Mouse (Mus musculus): ENCODE results near the gene Hist1h4a.
A peak's percentile ranks its signal among the peaks of the same experiment; 100 is the strongest.
"Not testable (repeated sequence)": the region's sequence is repeated elsewhere in the genome, so short reads cannot be mapped to it uniquely, and the experiment has no call there.

Gene Hist1h4a

DNA sequence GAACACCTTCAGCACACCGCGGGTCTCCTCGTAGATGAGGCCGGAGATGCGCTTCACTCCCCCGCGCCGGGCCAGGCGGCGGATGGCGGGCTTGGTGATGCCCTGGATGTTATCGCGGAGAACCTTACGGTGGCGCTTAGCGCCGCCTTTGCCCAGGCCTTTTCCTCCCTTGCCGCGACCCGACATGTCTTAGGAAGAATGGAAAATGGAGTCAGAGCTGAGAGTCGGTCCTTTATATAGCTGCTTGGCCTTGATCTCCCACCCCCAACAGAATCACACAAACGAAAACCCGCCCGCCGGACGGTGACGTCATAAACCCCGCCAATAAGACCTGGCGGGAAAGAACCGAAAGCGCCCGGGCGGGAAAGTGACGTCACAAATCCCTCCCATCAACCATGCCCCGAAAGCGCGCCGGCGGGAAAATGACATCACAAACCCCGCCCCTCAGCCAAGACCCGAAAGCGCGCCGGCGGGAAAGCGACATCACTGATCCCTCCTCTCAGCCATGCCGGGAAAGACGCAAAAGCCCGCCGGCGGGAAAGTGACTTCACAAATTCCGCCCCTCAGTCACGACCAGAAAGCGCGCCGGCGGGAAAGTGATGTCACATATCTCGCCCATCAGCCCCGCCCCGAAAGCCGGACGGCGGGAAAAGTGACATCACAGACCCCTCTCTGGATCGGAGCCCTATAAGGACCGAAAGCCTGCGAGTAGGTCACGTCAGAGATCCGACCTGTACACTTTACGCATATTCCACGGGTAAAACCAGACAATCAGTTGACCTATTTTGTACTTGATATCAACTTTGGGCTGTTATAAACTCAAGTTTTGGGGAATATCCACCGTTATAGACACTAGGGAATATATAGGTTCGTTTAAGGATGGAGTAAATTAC lies at the start of gene Hist1h4a:
TSS of gene Hist1h4a (minus strand) at position 259 of the 893 bp plus-strand sequence.
- peak; percentile 99 for DNase-seq

- DNase-seq = no peak
Observed at GRCm38 (mm10) chr13:23806422-23807052, 45.5 kb upstream of the Hist1h4a start, which contains the start of gene Slc17a2. Gene Slc17a2 (plus strand): TSS chr13:23806993.

DNA sequence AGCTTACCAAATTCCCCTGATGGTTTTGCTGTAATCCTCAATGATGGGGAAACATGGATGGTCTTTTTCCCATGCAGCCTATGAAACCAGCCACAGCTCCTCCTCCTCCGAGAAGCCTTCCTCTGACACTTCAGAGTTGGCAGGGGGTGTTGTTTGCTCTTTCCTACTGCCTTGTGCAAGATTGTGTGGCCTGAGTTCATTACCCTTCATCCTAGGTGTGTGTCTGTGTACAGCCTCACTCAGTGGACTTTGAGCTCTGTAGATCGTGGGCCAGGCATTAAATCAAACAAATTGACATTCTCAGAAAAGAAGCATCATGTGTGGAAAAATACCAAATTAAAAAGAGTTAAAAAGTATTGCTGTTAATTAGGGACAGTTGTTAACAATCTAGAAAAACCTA lies 43.5 kb upstream of the Hist1h4a start:
- no peak for DNase-seq

- no peak for DNase-seq
Observed at GRCm38 (mm10) chr13:23799405-23799804, 38.4 kb upstream of the Hist1h4a start.

GRCm38 (mm10) chr13:23792520-23792919 lies 31.5 kb upstream of the Hist1h4a start:
- DNase-seq = peak; percentile 42

GRCm38 (mm10) chr13:23779025-23779424 lies 18.0 kb upstream of the Hist1h4a start:
- DNase-seq = no peak

- DNase-seq = no peak
Observed at GRCm38 (mm10) chr13:23778339-23778738, 17.3 kb upstream of the Hist1h4a start.

DNA sequence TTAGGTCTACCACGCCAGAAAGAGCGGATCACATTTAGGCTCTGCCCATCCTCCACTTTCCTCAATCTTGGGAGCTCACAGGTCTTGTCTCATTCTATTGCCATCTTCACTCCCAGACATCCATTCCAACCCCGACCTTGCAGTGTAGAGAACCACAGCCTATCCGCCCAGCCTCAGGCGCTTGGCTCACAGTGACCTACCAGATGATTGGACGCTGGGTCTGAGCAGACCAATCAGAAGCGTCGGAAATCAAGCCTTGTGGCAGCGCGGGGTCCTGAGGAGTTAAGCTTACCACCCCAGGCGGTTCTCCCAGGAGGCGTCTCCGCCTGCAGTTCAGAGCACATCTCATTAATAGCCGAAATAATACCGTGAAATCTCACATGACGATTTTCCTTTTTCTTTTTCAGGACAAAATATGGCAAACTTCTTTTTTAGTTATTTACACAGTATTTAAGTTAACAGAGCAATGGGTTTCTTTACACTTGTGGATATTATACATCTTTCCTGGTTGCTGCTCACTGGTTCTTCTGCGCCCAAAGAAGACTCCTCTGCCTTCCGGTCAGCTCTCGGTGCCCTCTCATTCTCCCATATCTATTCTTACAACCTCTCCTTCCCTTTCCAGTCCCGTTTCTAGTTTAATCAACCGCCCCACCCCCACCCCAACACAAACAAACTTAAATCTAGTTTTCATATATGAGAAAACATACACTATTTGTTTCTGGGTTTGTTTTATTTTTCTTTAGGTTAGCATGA lies 11.7 kb upstream of the Hist1h4a start:
- DNase-seq = peak; percentile 21

- not testable (repeated sequence) for DNase-seq
Observed at GRCm38 (mm10) chr13:23769613-23770012, 8.6 kb upstream of the Hist1h4a start, which contains the start of gene Trim38. Gene Trim38 (plus strand): TSS chr13:23769913.

GRCm38 (mm10) chr13:23768834-23769397 lies 7.9 kb upstream of the Hist1h4a start:
- no peak for DNase-seq

DNA sequence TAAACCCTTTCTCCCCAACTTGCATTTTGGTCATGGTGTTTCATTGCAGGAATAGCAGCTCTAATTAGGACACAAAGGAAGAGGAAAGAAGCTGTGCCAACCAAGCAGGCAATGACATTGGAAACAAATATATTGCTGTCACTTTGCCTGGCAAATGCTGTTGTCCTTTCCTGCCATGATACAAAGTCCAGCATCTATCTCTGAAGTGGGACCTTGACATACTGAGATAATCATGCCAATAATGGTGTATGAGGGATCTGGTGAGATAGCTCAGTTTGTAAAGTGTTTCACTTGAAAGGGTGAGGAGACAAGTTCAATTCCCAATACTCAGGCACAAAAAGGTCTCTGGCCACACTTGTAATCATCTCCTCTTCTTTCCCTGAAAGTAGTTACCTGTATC lies 5.7 kb upstream of the Hist1h4a start:
- DNase-seq = no peak

DNA sequence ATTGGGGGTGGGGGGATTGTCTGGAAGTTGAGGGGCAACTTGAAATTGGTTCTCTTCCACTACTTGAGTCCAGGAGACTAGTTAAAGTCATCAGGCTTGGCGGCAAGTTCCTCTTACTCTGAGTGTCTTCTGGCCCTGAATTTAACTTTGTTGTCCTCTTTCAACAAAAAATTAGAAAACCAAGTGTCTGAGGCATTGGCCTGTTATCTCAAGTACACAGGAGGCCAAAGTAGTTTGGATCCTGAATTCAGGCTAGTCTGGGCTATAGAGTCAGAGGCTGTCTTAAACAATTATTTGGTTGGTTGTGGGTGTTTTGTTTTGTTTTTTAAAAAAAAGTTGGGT lies 4.1 kb upstream of the Hist1h4a start:
- no peak for DNase-seq

DNA sequence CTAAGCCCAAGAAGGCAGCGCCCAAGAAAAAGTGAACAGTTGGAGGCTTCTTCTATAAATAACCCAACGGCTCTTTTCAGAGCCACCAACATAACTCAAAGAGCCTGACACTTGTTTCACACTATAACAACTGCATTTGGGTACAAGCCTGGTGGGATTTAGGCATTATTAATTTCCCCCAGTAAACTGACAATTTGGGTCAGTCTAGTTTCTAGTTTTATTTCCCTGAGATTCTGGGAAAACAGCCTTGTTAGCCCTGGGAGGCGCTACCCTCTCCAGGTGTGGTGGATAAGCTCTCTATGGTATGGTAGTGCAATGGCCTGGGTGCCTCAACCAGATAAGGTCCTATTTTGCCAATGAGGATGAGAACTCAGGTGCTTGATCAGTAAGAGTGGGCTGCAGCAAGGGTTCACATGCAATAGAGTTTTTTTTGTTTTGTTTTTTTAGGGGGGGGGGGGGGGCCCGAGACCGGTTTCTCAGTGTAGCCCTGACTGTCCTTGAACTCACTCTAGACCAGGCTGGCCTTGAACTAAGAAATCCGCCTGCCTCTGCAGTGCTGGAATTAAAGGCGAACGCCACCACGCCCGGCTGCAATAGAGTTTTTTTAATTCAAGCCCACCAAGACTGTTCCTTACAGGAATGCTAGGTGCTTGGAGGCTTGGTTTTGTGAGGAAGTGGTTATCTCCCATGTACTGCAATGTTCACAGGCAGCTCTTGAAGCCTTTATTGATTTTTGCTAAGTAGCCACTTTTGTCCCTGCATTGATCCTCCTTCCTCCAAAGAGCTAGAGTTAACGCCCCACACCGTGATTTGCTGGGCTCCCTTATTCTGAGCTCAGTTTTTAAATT lies 3.5 kb upstream of the Hist1h4a start:
- no peak for DNase-seq

DNA sequence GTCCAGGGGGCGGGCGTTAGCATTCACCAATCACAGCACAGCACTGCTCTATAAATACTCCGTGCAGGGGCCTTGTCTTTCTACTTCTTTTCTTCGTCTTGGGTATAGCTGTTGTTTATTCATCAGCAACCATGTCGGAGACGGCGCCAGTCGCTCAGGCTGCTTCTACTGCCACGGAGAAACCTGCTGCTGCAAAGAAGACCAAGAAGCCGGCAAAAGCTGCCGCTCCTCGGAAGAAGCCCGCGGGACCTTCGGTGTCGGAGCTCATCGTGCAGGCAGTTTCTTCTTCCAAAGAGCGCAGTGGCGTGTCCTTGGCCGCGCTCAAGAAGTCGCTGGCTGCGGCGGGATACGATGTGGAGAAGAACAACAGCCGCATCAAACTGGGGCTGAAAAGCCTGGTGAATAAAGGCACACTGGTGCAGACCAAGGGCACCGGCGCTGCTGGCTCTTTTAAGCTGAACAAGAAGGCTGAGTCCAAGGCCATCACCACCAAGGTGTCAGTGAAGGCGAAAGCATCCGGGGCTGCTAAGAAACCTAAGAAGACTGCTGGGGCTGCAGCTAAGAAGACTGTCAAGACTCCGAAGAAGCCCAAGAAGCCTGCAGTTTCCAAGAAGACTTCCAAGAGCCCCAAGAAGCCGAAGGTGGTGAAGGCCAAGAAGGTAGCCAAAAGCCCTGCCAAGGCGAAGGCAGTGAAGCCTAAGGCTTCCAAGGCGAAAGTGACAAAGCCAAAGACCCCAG lies 2.7 kb upstream of the Hist1h4a start, which contains the start of gene Hist1h1a:
TSS of gene Hist1h1a (plus strand) at position 81 of the 738 bp plus-strand sequence.
- peak; percentile 71 for DNase-seq

GRCm38 (mm10) chr13:23763242-23763585 lies 2.2 kb upstream of the Hist1h4a start:
- DNase-seq = no peak

DNA sequence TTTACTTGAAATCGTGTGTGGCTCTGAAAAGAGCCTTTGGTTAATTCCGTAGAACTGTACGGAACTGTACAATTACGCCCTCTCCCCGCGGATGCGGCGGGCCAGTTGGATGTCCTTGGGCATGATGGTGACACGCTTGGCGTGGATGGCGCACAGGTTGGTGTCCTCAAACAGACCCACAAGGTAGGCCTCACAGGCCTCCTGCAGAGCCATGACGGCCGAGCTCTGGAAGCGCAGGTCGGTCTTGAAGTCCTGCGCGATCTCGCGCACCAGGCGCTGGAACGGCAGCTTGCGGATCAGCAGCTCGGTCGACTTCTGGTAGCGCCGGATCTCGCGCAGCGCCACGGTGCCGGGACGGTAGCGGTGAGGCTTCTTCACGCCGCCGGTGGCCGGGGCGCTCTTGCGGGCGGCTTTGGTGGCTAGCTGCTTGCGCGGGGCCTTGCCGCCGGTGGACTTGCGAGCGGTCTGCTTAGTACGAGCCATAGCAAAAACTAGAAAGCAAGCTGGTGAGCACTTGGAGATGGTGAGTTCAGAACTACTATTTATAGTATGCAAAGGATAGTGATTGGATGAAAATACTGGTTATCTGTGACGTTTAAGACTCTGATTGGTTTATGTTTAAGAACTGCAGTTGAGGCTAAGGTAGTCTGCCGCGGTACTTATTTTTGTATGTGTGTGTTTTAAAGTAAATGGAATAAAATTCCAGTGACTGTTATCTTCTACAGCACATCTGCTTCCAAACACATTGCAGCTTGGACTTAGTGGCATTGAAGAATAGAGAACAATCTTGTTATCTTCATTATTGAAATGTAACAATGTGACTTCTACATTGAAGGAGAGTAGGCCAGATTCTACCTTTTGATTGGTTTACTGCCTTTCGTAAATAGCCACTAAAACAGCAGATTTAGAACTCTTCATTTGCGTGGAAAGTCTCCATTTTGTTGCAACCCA lies 1.1 kb upstream of the Hist1h4a start, which contains the start of gene Hist1h3a:
TSS of gene Hist1h3a (minus strand) at position 516 of the 951 bp plus-strand sequence.
- DNase-seq = peak; percentile 23

- no peak for DNase-seq
Observed at GRCm38 (mm10) chr13:23760240-23760971, 624 bp downstream of the Hist1h4a start.

DNA sequence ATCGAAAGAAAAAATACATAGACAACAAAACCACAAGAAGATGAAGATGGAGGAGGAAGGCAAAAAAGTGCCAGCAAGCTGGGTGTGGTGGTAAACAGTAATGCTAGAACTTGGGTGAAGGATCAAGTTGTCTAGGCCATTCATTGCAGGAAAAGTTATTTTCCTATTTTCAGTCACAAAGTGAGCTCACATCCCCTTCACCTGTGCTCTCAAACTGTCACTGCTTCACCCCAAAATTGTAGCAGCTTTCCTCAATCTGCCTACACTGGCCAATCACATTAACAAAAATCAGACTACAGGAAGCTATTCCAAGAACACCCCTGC lies 1.2 kb downstream of the Hist1h4a start:
- DNase-seq = no peak

GRCm38 (mm10) chr13:23759251-23759771 lies 1.7 kb downstream of the Hist1h4a start:
- DNase-seq = no peak

All from right cerebral cortex, postnatal 4 days (tissue).